Mouse (Mus musculus): ENCODE results near the gene Mok. TPM values are rescaled to one million over a fixed set of nuclear protein-coding genes. Genes with fewer than 3 reads are reported as not detected.
A peak's percentile ranks its signal among the peaks of the same experiment; 100 is the strongest.

The Mok gene
- total and polyA plus RNA-seq, 2 experiments from 2014 or later = 17.0 to 23.7 TPM

DNA sequence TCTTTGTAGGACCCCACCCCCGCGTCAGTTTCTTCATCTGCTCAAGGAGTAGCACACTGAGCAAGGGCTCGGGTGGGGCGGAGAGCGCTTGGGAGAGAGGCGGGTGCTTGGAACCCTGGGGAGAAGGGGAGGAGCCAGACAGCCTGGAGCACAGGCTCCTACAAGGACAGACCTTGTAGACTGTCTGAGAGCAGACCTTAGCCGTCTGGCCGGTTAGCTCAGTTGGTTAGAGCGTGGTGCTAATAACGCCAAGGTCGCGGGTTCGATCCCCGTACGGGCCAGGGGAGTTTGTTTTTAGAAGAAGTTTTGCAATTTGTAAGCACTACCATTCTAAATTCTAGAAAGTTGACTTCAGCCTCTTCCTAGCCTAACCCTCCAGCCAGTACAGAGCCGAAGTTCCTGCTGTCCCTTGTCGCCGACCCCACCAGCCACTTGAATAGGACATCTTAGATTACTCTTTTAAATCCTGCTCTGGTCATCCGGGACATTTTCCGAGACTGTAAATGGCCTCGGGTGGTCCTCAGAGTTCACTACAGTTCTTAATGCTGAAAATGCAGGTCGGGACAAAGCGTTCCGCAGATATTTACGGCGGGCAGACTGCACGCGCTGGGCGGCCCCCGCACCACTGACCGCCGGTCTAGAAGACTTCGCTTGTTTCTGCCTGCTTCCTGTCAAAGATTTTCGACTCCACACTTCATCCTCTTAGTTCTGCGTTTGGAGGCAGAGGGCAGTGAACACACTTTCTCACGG is 4.6 kb upstream of the Mok start:
- DNase-seq (ENCODE audit: low spot score) (peak; percentile 87), ATAC-seq (ENCODE audit: low FRiP score) (peak; percentile 59)
- TF ChIP-seq CTCF (IDR thresholded peaks at IDR 0.05) = no peak
- 0 out of 2 replicates have a peak overlapping the region, but pooled peaks have one; percentile 19 for H3K9ac ChIP-seq (replicated peaks; ENCODE audit: low read length, poor library complexity, severe bottlenecking)
- H3K27me3 ChIP-seq (ENCODE audit: insufficient read depth, low read length) = peaks cover 20% of the 10 kb centered on the region; the same call in 1 of the 2 replicates
- H3K4me2 ChIP-seq (ENCODE audit: low read depth, low read length, poor library complexity, severe bottlenecking) = peak overlapping the region; percentile 43
- peak overlapping the region; percentile 32 for H3K4me3 ChIP-seq (ENCODE audit: low read depth, low read length)
- H3K27ac ChIP-seq (ENCODE audit: low read depth, low read length) = no peak overlapping the region; the same call in 1 of the 2 replicates
- no peaks in the 10 kb centered on the region for H3K9me3 ChIP-seq (ENCODE audit: low read length)
- under 1% methylated on average over 36 of the region's 36 CpGs for WGBS
- H3K36me3 ChIP-seq (ENCODE audit: insufficient read depth, low read length) = no peaks in the 10 kb centered on the region
- 0 out of 2 replicates have a peak, but pooled peaks cover 3% of the 10 kb centered on the region for H3K4me1 ChIP-seq (ENCODE audit: insufficient read depth, low read length)

- no peaks in the 10 kb centered on the region for H3K9me3 ChIP-seq (ENCODE audit: low read length)
- H3K36me3 ChIP-seq (ENCODE audit: insufficient read depth, low read length) = no peaks in the 10 kb centered on the region
- H3K9ac ChIP-seq (replicated peaks; ENCODE audit: low read length, poor library complexity, severe bottlenecking) = 0 out of 2 replicates have a peak overlapping the region, but pooled peaks have one; percentile 19
- 2% methylated on average over 42 of the region's 42 CpGs for WGBS
- TF ChIP-seq CTCF (IDR thresholded peaks at IDR 0.05) = 0 out of 2 replicates have a peak, but pooled peaks have one; percentile 1
- no peak for ATAC-seq (ENCODE audit: low FRiP score)
- H3K27me3 ChIP-seq (ENCODE audit: insufficient read depth, low read length) = peaks cover 20% of the 10 kb centered on the region; the same call in 1 of the 2 replicates
- peak; percentile 24 for DNase-seq (ENCODE audit: low spot score)
- H3K4me3 ChIP-seq (ENCODE audit: low read depth, low read length) = peak overlapping the region; percentile 32
- peak overlapping the region; percentile 43 for H3K4me2 ChIP-seq (ENCODE audit: low read depth, low read length, poor library complexity, severe bottlenecking)
- no peak overlapping the region; the same call in 1 of the 2 replicates for H3K27ac ChIP-seq (ENCODE audit: low read depth, low read length)
- 0 out of 2 replicates have a peak, but pooled peaks cover 3% of the 10 kb centered on the region for H3K4me1 ChIP-seq (ENCODE audit: insufficient read depth, low read length)
Observed at GRCm38 (mm10) chr12:110844227-110845130, 3.7 kb upstream of the Mok start.

DNA sequence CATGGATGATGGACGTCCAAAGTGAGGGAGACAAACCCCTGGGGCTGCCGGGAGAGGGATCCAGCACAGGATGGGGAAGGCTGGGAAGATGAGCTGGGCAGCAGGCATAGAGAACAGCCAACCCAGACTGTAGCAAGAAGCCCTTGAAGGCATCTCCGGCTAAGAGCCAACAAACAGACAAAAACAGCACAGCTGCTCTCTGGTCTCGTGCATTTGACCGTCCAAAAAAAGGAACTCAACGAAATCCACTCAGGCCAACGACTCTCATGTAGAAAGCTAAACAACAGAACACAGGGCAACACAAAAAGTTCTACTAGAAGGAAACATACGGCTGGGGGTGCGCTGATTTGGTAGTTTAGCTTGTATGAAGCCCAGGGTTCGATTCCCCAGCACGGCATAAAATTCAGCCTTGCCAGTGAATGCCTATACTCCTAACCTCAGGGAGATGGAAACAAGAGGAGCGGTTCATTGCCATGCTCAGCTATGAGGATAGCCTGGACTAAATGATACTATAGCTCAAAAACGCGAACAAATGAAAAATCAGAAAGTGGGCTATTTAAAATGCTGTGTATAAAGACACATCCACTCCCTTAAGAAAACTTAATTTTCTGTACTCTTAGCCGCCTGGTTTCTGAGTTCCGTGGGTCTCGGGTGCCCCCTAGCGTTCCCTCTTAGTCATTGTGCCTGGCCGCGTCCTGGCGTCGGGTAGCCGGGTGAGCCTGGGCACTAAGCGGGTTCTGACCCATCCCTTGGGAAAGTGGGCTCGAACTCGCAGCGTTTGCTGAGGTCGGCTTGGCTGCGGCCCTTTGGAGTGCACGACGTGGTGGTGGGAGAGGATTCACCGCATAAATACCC is 2.7 kb upstream of the Mok start:
- ATAC-seq (ENCODE audit: low FRiP score) (no peak), DNase-seq (ENCODE audit: low spot score) (peak; percentile 82)
- H3K4me1 ChIP-seq (ENCODE audit: insufficient read depth, low read length) = 0 out of 2 replicates have a peak, but pooled peaks cover 3% of the 10 kb centered on the region
- peak; percentile 92 for TF ChIP-seq CTCF (IDR thresholded peaks at IDR 0.05)
- H3K27ac ChIP-seq (ENCODE audit: low read depth, low read length) = no peak overlapping the region
- peak overlapping the region; percentile 43 for H3K4me2 ChIP-seq (ENCODE audit: low read depth, low read length, poor library complexity, severe bottlenecking)
- no peaks in the 10 kb centered on the region for H3K9me3 ChIP-seq (ENCODE audit: low read length)
- H3K27me3 ChIP-seq (ENCODE audit: insufficient read depth, low read length) = peaks cover 20% of the 10 kb centered on the region; the same call in 1 of the 2 replicates
- peak overlapping the region; percentile 25 for H3K4me3 ChIP-seq (ENCODE audit: low read depth, low read length)
- H3K36me3 ChIP-seq (ENCODE audit: insufficient read depth, low read length) = no peaks in the 10 kb centered on the region
- 18% methylated on average over 32 of the region's 32 CpGs for WGBS
- no peak overlapping the region for H3K9ac ChIP-seq (replicated peaks; ENCODE audit: low read length, poor library complexity, severe bottlenecking)

- Histone ChIP-seq H3K27ac (ENCODE audit: low read depth, low read length) (no peak overlapping the region), H3K9me3 (ENCODE audit: low read length) (no peaks in the 10 kb centered on the region), H3K4me3 (ENCODE audit: low read depth, low read length) (no peak overlapping the region), H3K36me3 (ENCODE audit: insufficient read depth, low read length) (no peaks in the 10 kb centered on the region), H3K27me3 (ENCODE audit: insufficient read depth, low read length) (peaks cover 20% of the 10 kb centered on the region; the same call in 1 of the 2 replicates), H3K9ac (replicated peaks; ENCODE audit: low read length, poor library complexity, severe bottlenecking) (no peak overlapping the region), H3K4me2 (ENCODE audit: low read depth, low read length, poor library complexity, severe bottlenecking) (no peak overlapping the region), H3K4me1 (ENCODE audit: insufficient read depth, low read length) (0 out of 2 replicates have a peak, but pooled peaks cover 5% of the 10 kb centered on the region)
- no peak for ATAC-seq (ENCODE audit: low FRiP score)
- 69% methylated on average over 5 of the region's 5 CpGs for WGBS
- TF ChIP-seq CTCF (IDR thresholded peaks at IDR 0.05) = no peak
- no peak for DNase-seq (ENCODE audit: low spot score)
Observed at GRCm38 (mm10) chr12:110841731-110842493, 1.2 kb upstream of the Mok start.

Data from midbrain, postnatal 0 days (tissue).